Mouse (Mus musculus) left cerebral cortex, postnatal 36 days (tissue): ENCODE data around the gene Gm20807. TPM values are rescaled to one million over a fixed set of nuclear protein-coding genes. Genes with fewer than 3 reads are reported as not detected.
"Not testable (repeated sequence)": the region's sequence is repeated elsewhere in the genome, so short reads cannot be mapped to it uniquely, and the experiment has no call there.

Experiments
- DNase-seq, 2 experiments: peaks; one replicate each; pipeline ENCODE4 v3.0.0; 2021 to 2022; ENCODE audit warnings: low spot score in 2 of 2, mixed read lengths in 1 of 2
- intact Hi-C: fragments of 180-260 bp; cut with DNase I; formaldehyde crosslinking; loops from one replicate; pipeline ENCODE4 v1.15.1; 2025
- total RNA-seq, 2 experiments: library from RNA; stranded (reverse); gene quantifications; 2 replicates each; pipeline ENCODE4 v1.2.3; 2021

The Gm20807 gene
- total RNA-seq, result not detected

DNA sequence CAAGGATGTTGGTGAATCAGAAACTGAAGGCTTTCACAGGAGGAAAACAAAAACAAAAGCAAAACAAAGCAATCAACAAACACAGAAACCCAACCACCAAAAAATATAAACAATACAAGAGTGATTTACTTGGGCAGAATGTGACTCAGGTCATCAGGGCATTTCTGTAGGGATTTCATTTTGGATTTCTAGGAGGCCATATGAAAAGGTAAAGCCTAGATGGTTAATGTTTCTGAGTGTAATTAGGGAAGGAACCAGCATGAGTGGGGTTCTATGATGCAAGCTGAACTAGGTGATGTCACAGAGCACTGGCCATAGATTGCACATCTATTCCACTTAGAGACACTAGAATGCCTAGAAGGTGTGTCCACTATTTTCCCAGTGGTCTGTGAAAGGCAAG, at the start of gene Gm20807:
Gene Gm20807, plus strand, starts transcription at position 301 of the 400 bp plus-strand sequence.
- intact Hi-C loops, DNase-seq: not testable (repeated sequence)

Other genes starting within 250 kb of the Gm20807 start
- not detected for gene Gm21891, start 90.6 kb downstream of the Gm20807 start, total RNA-seq
- gene Gm21425, start 119.1 kb downstream of the Gm20807 start, total RNA-seq, result not detected
- gene Gm21828, start 181.0 kb downstream of the Gm20807 start, total RNA-seq, result not detected
- not detected for gene Gm21440, start 209.5 kb downstream of the Gm20807 start, total RNA-seq
- gene Gm21454, start 209.6 kb downstream of the Gm20807 start, total RNA-seq, result not detected